Mouse (Mus musculus): ENCODE measurements at regions not wholly inside any gene's neighbourhood (a gene's known extent, or its start where the extent isn't known, plus 50 kb on each side); places are given as distances from the start of the nearest gene placed in this dataset.
A peak's percentile ranks its signal among the peaks of the same experiment; 100 is the strongest.

- no peak for DNase-seq
Measured at GRCm38 (mm10) chr1:161704961-161705360, 83.3 kb downstream of the Fasl start.

GRCm38 (mm10) chr1:161704527-161704926, 83.8 kb downstream of the Fasl start:
- H3K27me3 ChIP-seq (ENCODE audit: control insufficient read depth, insufficient read depth, low read length): no peaks in the 10 kb centered on the region
- no peak overlapping the region for H3K4me3 ChIP-seq (replicated peaks; ENCODE audit: insufficient read depth, low read depth, low read length)
- no peak overlapping the region for H3K27ac ChIP-seq (ENCODE audit: insufficient read depth, low read length)
- no peaks in the 10 kb centered on the region for H3K4me1 ChIP-seq (ENCODE audit: control insufficient read depth, insufficient read depth, low read length)
- 62% methylated on average over 3 of the region's 3 CpGs for WGBS
- TF ChIP-seq POLR2A (IDR thresholded peaks at IDR 0.05; ENCODE audit: borderline replicate concordance, insufficient read depth, low read length): no peak
- TF ChIP-seq CTCF (IDR thresholded peaks at IDR 0.05; ENCODE audit: borderline replicate concordance, insufficient read depth, low read depth, low read length): no peak
- no peak for DNase-seq

More at GRCm38 (mm10) chr1:161704961-161705360, 83.3 kb downstream of the Fasl start:
- Histone ChIP-seq H3K27me3 (ENCODE audit: control insufficient read depth, insufficient read depth, low read length) (no peaks in the 10 kb centered on the region), H3K4me3 (replicated peaks; ENCODE audit: insufficient read depth, low read depth, low read length) (no peak overlapping the region), H3K4me1 (ENCODE audit: control insufficient read depth, insufficient read depth, low read length) (no peaks in the 10 kb centered on the region), H3K27ac (ENCODE audit: insufficient read depth, low read length) (no peak overlapping the region)
- 86% methylated on average over 3 of the region's 3 CpGs for WGBS
- no peak for TF ChIP-seq POLR2A (IDR thresholded peaks at IDR 0.05; ENCODE audit: borderline replicate concordance, insufficient read depth, low read length)
- TF ChIP-seq CTCF (IDR thresholded peaks at IDR 0.05; ENCODE audit: borderline replicate concordance, insufficient read depth, low read depth, low read length): no peak

GRCm38 (mm10) chr1:161695886-161696285, 92.4 kb downstream of the Fasl start:
- no peak for TF ChIP-seq CTCF (IDR thresholded peaks at IDR 0.05; ENCODE audit: borderline replicate concordance, insufficient read depth, low read depth, low read length)
- no peak for TF ChIP-seq POLR2A (IDR thresholded peaks at IDR 0.05; ENCODE audit: borderline replicate concordance, insufficient read depth, low read length)
- WGBS: 40% methylated on average over 5 of the region's 5 CpGs

GRCm38 (mm10) chr1:161693768-161694160, 94.5 kb downstream of the Fasl start:
- Histone ChIP-seq H3K4me3 (replicated peaks; ENCODE audit: insufficient read depth, low read depth, low read length) (no peak overlapping the region), H3K4me1 (ENCODE audit: control insufficient read depth, insufficient read depth, low read length) (no peaks in the 10 kb centered on the region), H3K27ac (ENCODE audit: insufficient read depth, low read length) (no peak overlapping the region), H3K27me3 (ENCODE audit: control insufficient read depth, insufficient read depth, low read length) (no peaks in the 10 kb centered on the region)
- 63% methylated on average over 6 of the region's 6 CpGs for WGBS
- DNase-seq: no peak
- TF ChIP-seq CTCF (IDR thresholded peaks at IDR 0.05; ENCODE audit: borderline replicate concordance, insufficient read depth, low read depth, low read length): no peak

More at GRCm38 (mm10) chr1:161695886-161696285, 92.4 kb downstream of the Fasl start:
- DNase-seq: no peak
- no peaks in the 10 kb centered on the region for H3K4me1 ChIP-seq (ENCODE audit: control insufficient read depth, insufficient read depth, low read length)
- no peak overlapping the region for H3K4me3 ChIP-seq (replicated peaks; ENCODE audit: insufficient read depth, low read depth, low read length)
- H3K27me3 ChIP-seq (ENCODE audit: control insufficient read depth, insufficient read depth, low read length): no peaks in the 10 kb centered on the region
- no peak overlapping the region for H3K27ac ChIP-seq (ENCODE audit: insufficient read depth, low read length)

GRCm38 (mm10) chr1:161692836-161693767, 95.2 kb downstream of the Fasl start:
- Histone ChIP-seq H3K4me1 (ENCODE audit: control insufficient read depth, insufficient read depth, low read length) (no peaks in the 10 kb centered on the region), H3K27me3 (ENCODE audit: control insufficient read depth, insufficient read depth, low read length) (no peaks in the 10 kb centered on the region), H3K27ac (ENCODE audit: insufficient read depth, low read length) (no peak overlapping the region), H3K4me3 (replicated peaks; ENCODE audit: insufficient read depth, low read depth, low read length) (no peak overlapping the region)
- no peak for DNase-seq
- TF ChIP-seq CTCF (IDR thresholded peaks at IDR 0.05; ENCODE audit: borderline replicate concordance, insufficient read depth, low read depth, low read length) (no peak), POLR2A (IDR thresholded peaks at IDR 0.05; ENCODE audit: borderline replicate concordance, insufficient read depth, low read length) (no peak)
- WGBS: 78% methylated on average over 14 of the region's 14 CpGs

GRCm38 (mm10) chr1:161688946-161689345, 99.3 kb downstream of the Fasl start:
- TF ChIP-seq POLR2A (IDR thresholded peaks at IDR 0.05; ENCODE audit: borderline replicate concordance, insufficient read depth, low read length) (no peak), CTCF (IDR thresholded peaks at IDR 0.05; ENCODE audit: borderline replicate concordance, insufficient read depth, low read depth, low read length) (no peak)
- H3K4me1 ChIP-seq (ENCODE audit: control insufficient read depth, insufficient read depth, low read length): no peaks in the 10 kb centered on the region
- WGBS: 11% methylated on average over 3 of the region's 3 CpGs
- H3K4me3 ChIP-seq (replicated peaks; ENCODE audit: insufficient read depth, low read depth, low read length): no peak overlapping the region
- DNase-seq: no peak
- H3K27ac ChIP-seq (ENCODE audit: insufficient read depth, low read length): no peak overlapping the region
- no peaks in the 10 kb centered on the region for H3K27me3 ChIP-seq (ENCODE audit: control insufficient read depth, insufficient read depth, low read length)

- DNase-seq: peak; percentile 20 to 49
- WGBS: 23% methylated on average over 12 of the region's 12 CpGs
- Histone ChIP-seq H3K4me3 (replicated peaks; ENCODE audit: insufficient read depth, low read depth, low read length) (no peak overlapping the region), H3K27ac (ENCODE audit: insufficient read depth, low read length) (no peak overlapping the region), H3K27me3 (ENCODE audit: control insufficient read depth, insufficient read depth, low read length) (no peaks in the 10 kb centered on the region), H3K4me1 (ENCODE audit: control insufficient read depth, insufficient read depth, low read length) (no peaks in the 10 kb centered on the region)
- TF ChIP-seq POLR2A (IDR thresholded peaks at IDR 0.05; ENCODE audit: borderline replicate concordance, insufficient read depth, low read length): no peak
- TF ChIP-seq CTCF (IDR thresholded peaks at IDR 0.05; ENCODE audit: borderline replicate concordance, insufficient read depth, low read depth, low read length): peak; percentile 82
Measured at GRCm38 (mm10) chr1:161687548-161687947, 100.7 kb downstream of the Fasl start.

- no peak for DNase-seq
- no peak overlapping the region for H3K4me3 ChIP-seq (replicated peaks; ENCODE audit: insufficient read depth, low read depth, low read length)
- 78% methylated on average over 6 of the region's 6 CpGs for WGBS
- TF ChIP-seq POLR2A (IDR thresholded peaks at IDR 0.05; ENCODE audit: borderline replicate concordance, insufficient read depth, low read length): no peak
- TF ChIP-seq CTCF (IDR thresholded peaks at IDR 0.05; ENCODE audit: borderline replicate concordance, insufficient read depth, low read depth, low read length): no peak
- H3K27ac ChIP-seq (ENCODE audit: insufficient read depth, low read length): no peak overlapping the region
- no peaks in the 10 kb centered on the region for H3K27me3 ChIP-seq (ENCODE audit: control insufficient read depth, insufficient read depth, low read length)
- H3K4me1 ChIP-seq (ENCODE audit: control insufficient read depth, insufficient read depth, low read length): no peaks in the 10 kb centered on the region
Measured at GRCm38 (mm10) chr1:161680558-161680957, 107.7 kb downstream of the Fasl start.
